Mouse (Mus musculus): ENCODE measurements around the gene Ulbp1. TPM values are rescaled to one million over a fixed set of nuclear protein-coding genes. Genes with fewer than 3 reads are reported as not detected.
A peak's percentile ranks its signal among the peaks of the same experiment; 100 is the strongest.
"Not testable (repeated sequence)": the region's sequence is repeated elsewhere in the genome, so short reads cannot be mapped to it uniquely, and the experiment has no call there.

Ulbp1 gene
- 10 to 100 TPM; 26.8 to 27.6 TPM for total RNA-seq (2021)
- long read RNA-seq, experiment 1, partial matches to known transcripts, result 0 of 5 reads
- long read RNA-seq, experiment 1, other reads (novel, unspliced or antisense), result 3 of 5 reads
- long read RNA-seq, experiment 2, partial matches to known transcripts, result 0 of 1 reads
- long read RNA-seq, experiment 2, other reads (novel, unspliced or antisense), result 1 of 1 reads

GRCm38 (mm10) chr10:7473197-7473889, at the start of gene Ulbp1:
TSS of gene Ulbp1 (minus strand) at chr10:7473638.
- DNase-seq (ENCODE audit: low spot score in 2 of 2), result peak; percentile 45 to 69

GRCm38 (mm10) chr10:7498180-7498579, 24.7 kb upstream of the Ulbp1 start:
- not testable (repeated sequence) for DNase-seq (ENCODE audit: low spot score in 2 of 2)

- DNase-seq (ENCODE audit: low spot score in 2 of 2), result not testable (repeated sequence)
Measured at GRCm38 (mm10) chr10:7492384-7492783, 18.9 kb upstream of the Ulbp1 start.

GRCm38 (mm10) chr10:7483650-7484049, 10.2 kb upstream of the Ulbp1 start:
- DNase-seq (ENCODE audit: low spot score in 2 of 2), result no peak

GRCm38 (mm10) chr10:7474225-7474624, 787 bp upstream of the Ulbp1 start:
- not testable (repeated sequence) for DNase-seq (ENCODE audit: low spot score in 2 of 2)

- no peak for DNase-seq (ENCODE audit: low spot score in 2 of 2)
Measured at GRCm38 (mm10) chr10:7471664-7472063, 1.8 kb downstream of the Ulbp1 start.

GRCm38 (mm10) chr10:7470457-7470856, 3.0 kb downstream of the Ulbp1 start:
- no peak for DNase-seq (ENCODE audit: low spot score in 2 of 2)

GRCm38 (mm10) chr10:7469716-7470414, 3.6 kb downstream of the Ulbp1 start:
- peak in 1 of 2 experiments; percentile 40 for DNase-seq (ENCODE audit: low spot score in 2 of 2)

GRCm38 (mm10) chr10:7462006-7462405, 11.4 kb downstream of the Ulbp1 start:
- no peak for DNase-seq (ENCODE audit: low spot score in 2 of 2)

- no peak for DNase-seq (ENCODE audit: low spot score in 2 of 2)
Measured at GRCm38 (mm10) chr10:7438928-7439327, 34.5 kb downstream of the Ulbp1 start.

- no peak for DNase-seq (ENCODE audit: low spot score in 2 of 2)
Measured at GRCm38 (mm10) chr10:7393143-7394035, 80.0 kb downstream of the Ulbp1 start.

GRCm38 (mm10) chr10:7391935-7392930, 81.2 kb downstream of the Ulbp1 start:
- DNase-seq (ENCODE audit: low spot score in 2 of 2), result peak in 1 of 2 experiments; percentile 13

- DNase-seq (ENCODE audit: low spot score in 2 of 2), result no peak
Measured at GRCm38 (mm10) chr10:7391561-7391934, 81.9 kb downstream of the Ulbp1 start.

GRCm38 (mm10) chr10:7391108-7391507, 82.3 kb downstream of the Ulbp1 start:
- peak in 1 of 2 experiments; percentile 13 for DNase-seq (ENCODE audit: low spot score in 2 of 2)

Other genes starting within 250 kb of the Ulbp1 start
- 1 to 10 TPM; 1.8 to 2.6 TPM for gene Lrp11, start 116.2 kb upstream of the Ulbp1 start, total RNA-seq (2021)
- gene Nup43, start 193.9 kb upstream of the Ulbp1 start, total RNA-seq (2021), result 10 to 100 TPM; 13.4 to 13.7 TPM
- 10 to 100 TPM; 88.1 to 94.6 TPM for gene Pcmt1, start 207.5 kb upstream of the Ulbp1 start, total RNA-seq (2021)
- 10 to 100 TPM; 26.7 to 30.2 TPM for gene Lats1, start 207.6 kb upstream of the Ulbp1 start, total RNA-seq (2021)